Comparison of ENCODE assay signal across 8 mouse cellular contexts in the genomic region with DNA sequence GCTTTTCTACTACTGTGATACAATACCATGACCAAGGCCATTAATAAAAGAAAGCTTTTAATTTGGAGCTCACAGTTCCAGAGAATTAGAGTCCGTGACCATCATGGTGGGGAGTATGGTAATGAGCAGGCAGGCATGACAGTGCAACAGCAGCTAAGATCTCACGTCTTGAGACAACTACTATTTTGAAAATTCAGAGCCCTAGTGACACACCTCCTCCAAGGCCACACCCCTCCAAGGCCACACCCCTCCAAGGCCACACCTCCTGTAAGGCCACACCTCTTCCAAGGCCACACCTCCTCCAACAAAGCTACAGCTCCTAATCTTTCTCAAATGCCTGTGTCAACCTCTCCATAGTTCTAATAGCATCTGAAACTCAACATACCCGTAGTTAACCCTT. TPM values are rescaled to one million over a fixed set of nuclear protein-coding genes. Genes with fewer than 3 reads are reported as not detected.
DNase-seq lines count a peak whose midpoint lies in the region; ATAC-seq and TF ChIP-seq lines count a peak whose summit lies in the region.

No protein-coding gene starts in this region.

- no peaks in the 10 kb centered on the region for H3K9me3 ChIP-seq in hindbrain, embryonic 11.5 days (ENCODE audit: control insufficient read depth, low read length)
- no peaks in the 10 kb centered on the region for H3K9me3 ChIP-seq in hindbrain, embryonic 14.5 days (ENCODE audit: control insufficient read depth, low read length)

- no peak overlapping the region for H3K4me2 ChIP-seq in hindbrain, embryonic 11.5 days (replicated peaks; ENCODE audit: low read depth, low read length)
- H3K4me2 ChIP-seq in hindbrain, embryonic 14.5 days (replicated peaks) = no peak overlapping the region

- H3K27ac ChIP-seq in hindbrain, embryonic 11.5 days (ENCODE audit: low read depth, low read length) = no peak overlapping the region
- H3K27ac ChIP-seq in hindbrain, embryonic 14.5 days = no peak overlapping the region
- H3K27ac ChIP-seq in layer of hippocampus, adult 2 months = no peak overlapping the region

- no peak overlapping the region for H3K4me3 ChIP-seq in hindbrain, embryonic 11.5 days (ENCODE audit: low read depth, low read length)
- H3K4me3 ChIP-seq in hindbrain, embryonic 14.5 days (replicated peaks; ENCODE audit: low read length) = no peak overlapping the region
- no peak overlapping the region for H3K4me3 ChIP-seq in layer of hippocampus, adult 2 months

- no peak overlapping the region for H3K9ac ChIP-seq in hindbrain, embryonic 11.5 days (ENCODE audit: low read depth, low read length)
- H3K9ac ChIP-seq in hindbrain, embryonic 14.5 days = no peak overlapping the region

- no peak for DNase-seq in hindbrain, embryonic 11.5 days (ENCODE audit: low spot score)
- no peak for DNase-seq in hindbrain, embryonic 14.5 days (ENCODE audit: low spot score)
- peak; percentile 89 for DNase-seq in R1 (ENCODE audit: low read depth, low spot score)
- DNase-seq in gastrocnemius, adult 8-10 months (ENCODE audit: low spot score in 2 of 2) = peak; percentile 54 to 58
- peak; percentile 57 to 75 for DNase-seq in kidney, postnatal 36 days
- DNase-seq in layer of hippocampus, adult 2 months (ENCODE audit: low spot score in 2 of 2) = no peak
- DNase-seq in left cerebral cortex, adult 9 months (ENCODE audit: low spot score in 2 of 2) = no peak

- no peaks in the 10 kb centered on the region for H3K27me3 ChIP-seq in hindbrain, embryonic 11.5 days (ENCODE audit: control insufficient read depth, insufficient read depth, low read length)
- H3K27me3 ChIP-seq in hindbrain, embryonic 14.5 days (ENCODE audit: control insufficient read depth, insufficient read depth, low read length) = no peaks in the 10 kb centered on the region

- no peaks in the 10 kb centered on the region for H3K4me1 ChIP-seq in hindbrain, embryonic 11.5 days (replicated peaks; ENCODE audit: control insufficient read depth, insufficient read depth, low read length)
- no peaks in the 10 kb centered on the region for H3K4me1 ChIP-seq in hindbrain, embryonic 14.5 days (replicated peaks; ENCODE audit: control insufficient read depth, insufficient read depth, low read length)

- no peaks in the 10 kb centered on the region for H3K36me3 ChIP-seq in hindbrain, embryonic 11.5 days (ENCODE audit: control insufficient read depth, insufficient read depth, low read length)
- peaks cover 11% of the 10 kb centered on the region for H3K36me3 ChIP-seq in hindbrain, embryonic 14.5 days (replicated peaks; ENCODE audit: control insufficient read depth, insufficient read depth)

- 0 out of 2 replicates have a peak, but pooled peaks have one; percentile 6 for ATAC-seq in hindbrain, embryonic 11.5 days (ENCODE audit: low FRiP score)
- no peak for ATAC-seq in hindbrain, embryonic 14.5 days (ENCODE audit: low FRiP score)
- ATAC-seq in neutrophil, adult 5-6 weeks (ENCODE audit: extremely low read depth, insufficient number of reproducible peaks, low FRiP score, poor library complexity, severe bottlenecking) = peak; percentile 56

- no peak for TF ChIP-seq CTCF in layer of hippocampus, adult 2 months (conservative IDR thresholded peaks at IDR 0.05)

- WGBS in hindbrain, embryonic 11.5 days = 52% methylated on average over 3 of the region's 3 CpGs
- 49% methylated on average over 3 of the region's 3 CpGs for WGBS in hindbrain, embryonic 14.5 days

RNA-seq across cellular contexts. Expression of gene Pdcd5, which starts 1.8 kb away (rescaled TPM):
- polyA plus RNA-seq in hindbrain, embryonic 11.5 days (2014; fragmentation: Nextera tagmentation; extraction: Ambion mirVana) = 306 and 325 TPM in 2 replicates
- 245 and 288 TPM in 2 replicates for polyA plus RNA-seq in hindbrain, embryonic 14.5 days (2014; fragmentation: Nextera tagmentation; extraction: Ambion mirVana)
- 100 to 1,000 TPM in 2 of 4 experiments, 10 to 100 TPM in 2; 89.8 to 131 (median 108) TPM for total RNA-seq in gastrocnemius, adult 8-10 months (2022)
- total RNA-seq in neutrophil, adult 5-6 weeks (2017) = 39.9 and 56.6 TPM in 2 replicates
- 10 to 100 TPM; 71.8 to 72.4 TPM for total RNA-seq in layer of hippocampus, adult 2 months (2021)

Comparison
In these comparisons a context has a peak if more than half of its experiments do, and no peak if none do; other contexts are left out.
1. DNase-seq: peak in R1 (single experiment), gastrocnemius, adult 8-10 months (2 of 2) and kidney, postnatal 36 days (2 of 2); none in hindbrain, embryonic 11.5 days (single experiment), hindbrain, embryonic 14.5 days (single experiment), layer of hippocampus, adult 2 months (0 of 2) and left cerebral cortex, adult 9 months (0 of 2).